Mouse (Mus musculus) heart, adult 2 months (tissue): ENCODE measurements around the gene Sh3bp1.

Experiments used
- CTCF ChIP-seq: fragments of 200-600 bp; IDR thresholded peaks from 2 replicates; pipeline ENCODE4 v1.8.1; 2022; ENCODE audit warnings: antibody characterized with exemption, mild to moderate bottlenecking, moderate library complexity
- EP300 ChIP-seq: fragments of 200-500 bp; IDR thresholded peaks from 2 replicates; pipeline ENCODE4 v1.6.1; 2011; ENCODE audit warnings: low read depth, low read length, control low read depth; ENCODE audit not compliant: insufficient read depth
- POLR2A ChIP-seq: fragments of 200-500 bp; IDR thresholded peaks from 2 replicates; pipeline ENCODE4 v1.6.1; 2011; ENCODE audit warnings: mild to moderate bottlenecking, low read depth, low read length, control low read depth; ENCODE audit not compliant: insufficient read depth

GRCm38 (mm10) chr15:78850059-78850824, 49.3 kb upstream of the Sh3bp1 start:
- TF ChIP-seq CTCF = no peak
- no peak for TF ChIP-seq POLR2A
- no peak for TF ChIP-seq EP300
